Mouse (Mus musculus) frontal cortex, postnatal 36 days (tissue): Measurements from ENCODE around the gene Tmem92.

ENCODE experiments used
- DNase-seq, 2 experiments: peaks; one replicate each; pipeline ENCODE4 v3.0.0; 2022; ENCODE audit warnings: low spot score in 2 of 2

Gene Tmem92

DNA sequence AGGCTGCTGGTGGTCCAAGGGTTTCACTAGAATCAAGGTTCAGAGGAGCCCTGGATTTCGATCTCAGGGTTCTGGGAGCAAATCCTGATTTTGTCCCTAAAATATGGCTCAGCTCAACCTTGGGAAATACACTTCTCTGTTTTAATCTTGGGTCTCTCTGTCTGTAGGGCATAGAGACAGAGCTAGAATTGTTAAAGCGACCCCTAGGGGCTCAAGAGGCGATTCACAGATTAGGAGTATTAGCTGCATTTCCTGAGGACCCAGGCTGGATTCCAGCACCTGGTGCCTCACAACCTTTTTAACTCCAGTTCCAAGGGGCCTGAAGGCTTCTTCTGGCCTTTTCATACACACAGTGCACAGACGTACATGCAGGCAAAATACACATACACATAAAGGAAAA is 52.9 kb downstream of the Tmem92 start:
- DNase-seq, result no peak

DNA sequence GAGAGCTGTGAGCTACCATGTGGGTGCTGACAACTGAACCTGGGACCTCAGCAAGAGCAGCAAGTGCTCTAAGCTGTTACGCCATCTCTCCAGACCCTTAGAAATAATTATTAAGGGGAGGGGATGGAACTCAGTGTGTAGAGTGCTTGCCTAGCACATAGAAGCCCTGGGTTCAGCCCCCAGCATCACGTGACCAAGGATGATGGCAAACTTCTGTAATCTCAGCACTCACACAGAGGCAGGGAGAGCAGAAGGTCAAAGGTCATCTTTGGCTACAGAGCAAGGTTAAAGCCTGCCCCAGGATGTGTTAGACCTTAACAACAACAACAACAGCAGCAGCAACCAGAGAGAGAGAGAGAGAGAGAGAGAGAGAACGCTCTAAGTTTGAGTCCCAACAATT is 54.0 kb downstream of the Tmem92 start:
- DNase-seq, result no peak

DNA sequence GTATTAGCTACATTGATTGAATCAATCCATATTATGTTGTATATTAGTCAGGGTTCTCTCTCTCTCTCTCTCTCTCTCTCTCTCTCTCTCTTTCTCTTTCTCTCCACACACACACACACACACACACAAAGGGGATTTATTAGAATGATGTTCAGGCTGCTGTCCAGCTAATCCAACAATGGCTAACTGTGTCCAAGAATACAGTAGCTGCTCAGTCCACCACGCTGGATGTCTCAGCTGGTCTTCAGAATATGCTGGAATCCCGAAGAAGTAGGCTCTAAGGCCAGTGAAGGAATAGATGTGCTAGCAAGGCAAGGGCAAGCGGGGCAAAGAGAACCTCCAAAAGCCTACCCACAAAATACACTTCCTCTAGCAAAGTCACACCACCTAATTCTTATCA is 55.2 kb downstream of the Tmem92 start:
- no peak for DNase-seq
